Mouse (Mus musculus) lung, embryonic 15.5 days (tissue): ENCODE data around the gene Sf3b1. TPM values are rescaled to one million over a fixed set of nuclear protein-coding genes. Genes with fewer than 3 reads are reported as not detected.
"Not testable (repeated sequence)": the region's sequence is repeated elsewhere in the genome, so short reads cannot be mapped to it uniquely, and the experiment has no call there.

Experiments used
- ATAC-seq: fragments of 200-750 bp; cut with Nextera tagmentation; 2 replicates; pipeline ENCODE4 v1.8.0; 2017; ENCODE audit warnings: moderate number of reproducible peaks, borderline replicate concordance; ENCODE audit not compliant: low FRiP score, low TSS enrichment; ENCODE audit errors: extremely low read depth
- H3K27ac ChIP-seq: fragments of 300-500 bp; sonication (generic); 2 replicates; pipeline ENCODE4 v1.5.1; 2015; ENCODE audit warnings: moderate library complexity, mild to moderate bottlenecking, inconsistent platforms
- H3K27me3 ChIP-seq: fragments of 300-500 bp; sonication (generic); 2 replicates; pipeline ENCODE4 v1.6.1; 2015; ENCODE audit warnings: inconsistent platforms
- H3K36me3 ChIP-seq: fragments of 300-500 bp; sonication (generic); 2 replicates; pipeline ENCODE4 v1.6.1; 2015; ENCODE audit warnings: inconsistent platforms
- H3K4me1 ChIP-seq: fragments of 300-500 bp; sonication (generic); 2 replicates; pipeline ENCODE4 v1.6.1; 2015; ENCODE audit warnings: inconsistent platforms
- H3K4me2 ChIP-seq: fragments of 300-500 bp; sonication (generic); 2 replicates; pipeline ENCODE4 v1.6.1; 2015; ENCODE audit warnings: inconsistent platforms, mild to moderate bottlenecking, moderate library complexity
- H3K4me3 ChIP-seq: fragments of 300-500 bp; sonication (generic); 2 replicates; pipeline ENCODE4 v1.5.1; 2015; ENCODE audit warnings: mild to moderate bottlenecking, inconsistent platforms
- H3K9ac ChIP-seq: fragments of 300-500 bp; sonication (generic); 2 replicates; pipeline ENCODE4 v1.6.1; 2015; ENCODE audit warnings: inconsistent platforms
- H3K9me3 ChIP-seq: fragments of 300-500 bp; sonication (generic); 2 replicates; pipeline ENCODE4 v1.6.1; 2016; ENCODE audit warnings: inconsistent platforms
- WGBS: fragments of 180-500 bp; shearing (Covaris S2); methylation state at CpG from one replicate; pipeline ENCODE4 v1.1.7; 2015; 5-methylcytosine and 5-hydroxymethylcytosine counted together
- polyA plus RNA-seq: library from polyadenylated mRNA; unstranded; fragments of >200 nt; fragmentation: Nextera tagmentation; extraction: Ambion mirVana; gene quantifications from 2 replicates; pipeline ENCODE4 v1.2.1, GENCODE M21; 2015

Gene Sf3b1
- polyA plus RNA-seq, 1 experiment from 2014 or later, result 316 TPM

- Histone ChIP-seq H3K4me3 (no peak overlapping the region), H3K36me3 (peaks cover 4% of the 10 kb centered on the region; the same call in 1 of the 2 replicates), H3K9me3 (no peaks in the 10 kb centered on the region), H3K27ac (no peak overlapping the region), H3K9ac (no peak overlapping the region), H3K27me3 (no peaks in the 10 kb centered on the region), H3K4me2 (no peak overlapping the region), H3K4me1 (no peaks in the 10 kb centered on the region)
- no peak for ATAC-seq
- 50% methylated on average over 1 of the region's 1 CpGs for WGBS
These were observed 47.9 kb downstream of the Sf3b1 start for GRCm38 (mm10) chr1:54979226-54979984.

- Histone ChIP-seq H3K9me3 (no peaks in the 10 kb centered on the region), H3K36me3 (no peaks in the 10 kb centered on the region), H3K9ac (no peak overlapping the region), H3K27ac (no peak overlapping the region), H3K4me3 (no peak overlapping the region), H3K4me1 (no peaks in the 10 kb centered on the region), H3K4me2 (no peak overlapping the region), H3K27me3 (no peaks in the 10 kb centered on the region)
- WGBS, result 82% methylated on average over 5 of the region's 5 CpGs
- no peak for ATAC-seq
These were observed 55.4 kb downstream of the Sf3b1 start for GRCm38 (mm10) chr1:54971687-54972404.

GRCm38 (mm10) chr1:54966858-54967257 lies 60.4 kb downstream of the Sf3b1 start:
- Histone ChIP-seq H3K4me1 (no peaks in the 10 kb centered on the region), H3K9me3 (no peaks in the 10 kb centered on the region), H3K27me3 (no peaks in the 10 kb centered on the region), H3K4me2 (no peak overlapping the region), H3K27ac (no peak overlapping the region), H3K36me3 (no peaks in the 10 kb centered on the region), H3K9ac (no peak overlapping the region), H3K4me3 (no peak overlapping the region)
- 80% methylated on average over 3 of the region's 3 CpGs for WGBS
- no peak for ATAC-seq

GRCm38 (mm10) chr1:54965159-54965995 lies 61.9 kb downstream of the Sf3b1 start:
- Histone ChIP-seq H3K4me1 (no peaks in the 10 kb centered on the region), H3K9ac (no peak overlapping the region), H3K4me3 (no peak overlapping the region), H3K4me2 (no peak overlapping the region), H3K27me3 (no peaks in the 10 kb centered on the region), H3K36me3 (no peaks in the 10 kb centered on the region), H3K27ac (no peak overlapping the region), H3K9me3 (no peaks in the 10 kb centered on the region)
- 63% methylated on average over 11 of the region's 11 CpGs for WGBS
- ATAC-seq, result 0 out of 2 replicates have a peak, but pooled peaks have one; percentile 14

- Histone ChIP-seq H3K4me3 (no peak overlapping the region), H3K9me3 (no peaks in the 10 kb centered on the region), H3K27ac (no peak overlapping the region), H3K9ac (no peak overlapping the region), H3K4me2 (no peak overlapping the region), H3K36me3 (no peaks in the 10 kb centered on the region), H3K4me1 (no peaks in the 10 kb centered on the region), H3K27me3 (no peaks in the 10 kb centered on the region)
- WGBS, result 66% methylated on average over 9 of the region's 9 CpGs
- ATAC-seq, result no peak
These were observed 65.6 kb downstream of the Sf3b1 start for GRCm38 (mm10) chr1:54961724-54962123.

GRCm38 (mm10) chr1:54960613-54961165 lies 66.6 kb downstream of the Sf3b1 start:
- 57% methylated on average over 9 of the region's 9 CpGs for WGBS
- Histone ChIP-seq H3K4me1 (no peaks in the 10 kb centered on the region), H3K4me3 (no peak overlapping the region), H3K4me2 (no peak overlapping the region), H3K9ac (no peak overlapping the region), H3K27me3 (no peaks in the 10 kb centered on the region), H3K36me3 (no peaks in the 10 kb centered on the region), H3K27ac (no peak overlapping the region), H3K9me3 (no peaks in the 10 kb centered on the region)
- no peak for ATAC-seq

GRCm38 (mm10) chr1:54958525-54958924 lies 68.8 kb downstream of the Sf3b1 start:
- no peak for ATAC-seq
- Histone ChIP-seq H3K36me3 (no peaks in the 10 kb centered on the region), H3K27ac (no peak overlapping the region), H3K4me1 (no peaks in the 10 kb centered on the region), H3K9ac (no peak overlapping the region), H3K4me2 (no peak overlapping the region), H3K4me3 (no peak overlapping the region), H3K9me3 (no peaks in the 10 kb centered on the region), H3K27me3 (no peaks in the 10 kb centered on the region)
- 63% methylated on average over 3 of the region's 3 CpGs for WGBS

- not testable (repeated sequence) for H3K27me3 ChIP-seq, ATAC-seq, H3K9me3 ChIP-seq, H3K4me3 ChIP-seq, H3K4me1 ChIP-seq, H3K27ac ChIP-seq, H3K9ac ChIP-seq, H3K4me2 ChIP-seq, H3K36me3 ChIP-seq
- WGBS, result 92% methylated on average over 14 of the region's 14 CpGs
These were observed 70.3 kb downstream of the Sf3b1 start for GRCm38 (mm10) chr1:54956995-54957394.

GRCm38 (mm10) chr1:54954856-54955255 lies 72.4 kb downstream of the Sf3b1 start:
- no peaks in the 10 kb centered on the region for H3K27me3 ChIP-seq
- WGBS, result 76% methylated on average over 4 of the region's 4 CpGs
- H3K9me3 ChIP-seq, result no peaks in the 10 kb centered on the region
- no peaks in the 10 kb centered on the region for H3K36me3 ChIP-seq
- no peak overlapping the region for H3K9ac ChIP-seq
- ATAC-seq, result no peak
- no peak overlapping the region for H3K27ac ChIP-seq
- no peak overlapping the region for H3K4me3 ChIP-seq
- no peaks in the 10 kb centered on the region for H3K4me1 ChIP-seq
- no peak overlapping the region for H3K4me2 ChIP-seq

- Histone ChIP-seq H3K36me3 (no peaks in the 10 kb centered on the region), H3K27ac (no peak overlapping the region), H3K27me3 (no peaks in the 10 kb centered on the region), H3K9me3 (no peaks in the 10 kb centered on the region), H3K4me1 (no peaks in the 10 kb centered on the region), H3K9ac (no peak overlapping the region), H3K4me3 (no peak overlapping the region), H3K4me2 (no peak overlapping the region)
- no peak for ATAC-seq
- 65% methylated on average over 3 of the region's 3 CpGs for WGBS
These were observed 82.6 kb downstream of the Sf3b1 start for GRCm38 (mm10) chr1:54944648-54945047.

- WGBS, result 81% methylated on average over 3 of the region's 3 CpGs
- H3K4me1 ChIP-seq, result no peaks in the 10 kb centered on the region
- no peak for ATAC-seq
- no peak overlapping the region for H3K9ac ChIP-seq
- no peaks in the 10 kb centered on the region for H3K27me3 ChIP-seq
- no peak overlapping the region for H3K4me2 ChIP-seq
- no peaks in the 10 kb centered on the region for H3K36me3 ChIP-seq
- no peaks in the 10 kb centered on the region for H3K9me3 ChIP-seq
- H3K4me3 ChIP-seq, result no peak overlapping the region
- H3K27ac ChIP-seq, result no peak overlapping the region
These were observed 91.8 kb downstream of the Sf3b1 start for GRCm38 (mm10) chr1:54935466-54935865.
